Mouse (Mus musculus) kidney, adult 2 months (tissue): ENCODE measurements at regions not wholly inside any gene's neighbourhood (a gene's known extent, or its start where the extent isn't known, plus 50 kb on each side); places are given as distances from the start of the nearest gene placed in this dataset.
"Not testable (repeated sequence)": the region's sequence is repeated elsewhere in the genome, so short reads cannot be mapped to it uniquely, and the experiment has no call there.

Source experiments
- DNase-seq: peaks from one replicate; pipeline ENCODE4 v3.0.0; 2021
- H3K27ac ChIP-seq: fragments of 200-500 bp; 2 replicates; pipeline ENCODE4 v1.5.1; 2012; ENCODE audit warnings: low read depth, low read length, control low read depth, inconsistent platforms; ENCODE audit not compliant: insufficient read depth
- H3K27me3 ChIP-seq: fragments of 200-500 bp; replicated peaks from 2 replicates; pipeline ENCODE4 v1.6.1; 2012; ENCODE audit warnings: mild to moderate bottlenecking, moderate library complexity, low read length, inconsistent platforms; ENCODE audit not compliant: control insufficient read depth, insufficient read depth
- H3K36me3 ChIP-seq: fragments of 200-500 bp; 2 replicates; pipeline ENCODE4 v1.6.1; 2012; ENCODE audit warnings: mild to moderate bottlenecking, moderate library complexity, low read length, inconsistent platforms; ENCODE audit not compliant: control insufficient read depth, insufficient read depth
- H3K4me1 ChIP-seq: fragments of 200-500 bp; 2 replicates; pipeline ENCODE4 v1.6.1; 2011; ENCODE audit warnings: low read length; ENCODE audit not compliant: control insufficient read depth, insufficient read depth
- H3K4me3 ChIP-seq: fragments of 200-500 bp; 2 replicates; pipeline ENCODE4 v1.5.1; 2011; ENCODE audit warnings: mild to moderate bottlenecking, low read depth, low read length, control low read depth; ENCODE audit not compliant: insufficient read depth
- WGBS: fragments of 180-500 bp; shearing (Covaris S2); methylation state at CpG from one replicate; pipeline ENCODE4 v1.1.7; 2018; 5-methylcytosine and 5-hydroxymethylcytosine counted together

DNA sequence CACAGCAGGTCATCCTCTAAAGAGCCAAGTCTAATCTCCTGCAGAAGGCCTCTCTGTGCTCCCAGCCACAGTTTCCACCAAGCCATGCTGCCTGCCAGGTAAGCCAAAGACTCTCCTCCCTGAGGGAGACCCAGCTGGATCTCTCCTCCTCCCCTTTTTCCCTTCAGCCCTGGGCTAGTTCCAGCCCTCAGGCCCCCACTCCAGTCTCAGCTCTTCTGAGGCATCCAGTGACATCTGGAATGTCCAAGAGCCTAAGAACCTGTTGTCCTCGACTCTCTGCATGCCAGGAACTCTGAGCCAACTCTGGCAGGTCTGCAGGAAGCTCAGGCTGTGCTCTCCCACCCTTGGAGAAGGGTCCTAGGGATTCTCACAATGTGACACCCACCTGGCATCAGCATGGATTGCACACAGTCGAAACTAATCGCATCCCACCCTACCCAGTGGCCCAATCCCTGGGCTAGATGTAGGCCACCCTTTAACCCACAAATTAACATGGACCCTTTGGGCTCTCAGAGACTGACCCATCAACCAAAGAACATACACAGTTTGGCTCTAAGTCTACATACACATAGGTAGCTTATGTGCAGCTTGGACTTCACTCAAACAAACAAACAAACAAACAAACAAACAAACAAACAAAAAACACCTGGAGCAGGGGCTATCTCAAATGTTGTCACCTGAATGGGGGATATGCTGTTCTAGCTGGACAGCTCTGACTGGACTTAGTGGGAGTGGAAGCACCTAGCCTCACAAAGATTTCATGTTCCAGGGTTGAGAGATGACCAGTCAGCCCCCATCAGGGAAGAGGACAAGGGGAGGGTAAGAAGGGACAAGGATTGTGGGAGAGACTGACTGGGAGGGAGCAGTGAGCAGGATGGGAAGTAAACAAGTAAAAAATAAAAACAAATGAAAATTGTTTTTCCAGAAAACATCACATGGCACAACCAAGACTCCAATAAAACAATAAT lies 57.9 kb upstream of the Zfp709 start:
- not testable (repeated sequence) for H3K36me3 ChIP-seq, DNase-seq, H3K27ac ChIP-seq, H3K27me3 ChIP-seq, H3K4me3 ChIP-seq, H3K4me1 ChIP-seq
- 65% methylated on average over 3 of the region's 3 CpGs for WGBS

DNA sequence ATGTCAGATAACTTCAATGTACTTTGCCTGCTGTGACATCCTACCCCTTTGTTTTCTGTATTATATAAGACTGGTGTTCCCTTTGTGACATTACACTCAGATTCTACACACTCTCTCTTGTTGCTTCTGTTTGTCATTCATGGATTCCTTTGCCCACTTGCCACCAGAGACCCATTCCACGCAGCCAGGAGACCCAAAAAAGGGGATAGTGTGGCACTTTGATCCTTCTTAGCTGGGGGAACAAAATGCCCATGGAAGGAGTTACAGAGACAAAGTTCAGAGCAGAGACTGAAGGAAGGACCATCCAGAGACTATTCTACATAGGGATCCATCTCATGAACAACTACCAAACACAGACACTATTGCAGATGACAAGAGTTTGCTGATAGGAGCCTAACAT lies 59.1 kb upstream of the Zfp709 start:
- not testable (repeated sequence) for H3K4me1 ChIP-seq, H3K36me3 ChIP-seq, DNase-seq, H3K27ac ChIP-seq, H3K4me3 ChIP-seq, H3K27me3 ChIP-seq
- 61% methylated on average over 1 of the region's 1 CpGs for WGBS

DNA sequence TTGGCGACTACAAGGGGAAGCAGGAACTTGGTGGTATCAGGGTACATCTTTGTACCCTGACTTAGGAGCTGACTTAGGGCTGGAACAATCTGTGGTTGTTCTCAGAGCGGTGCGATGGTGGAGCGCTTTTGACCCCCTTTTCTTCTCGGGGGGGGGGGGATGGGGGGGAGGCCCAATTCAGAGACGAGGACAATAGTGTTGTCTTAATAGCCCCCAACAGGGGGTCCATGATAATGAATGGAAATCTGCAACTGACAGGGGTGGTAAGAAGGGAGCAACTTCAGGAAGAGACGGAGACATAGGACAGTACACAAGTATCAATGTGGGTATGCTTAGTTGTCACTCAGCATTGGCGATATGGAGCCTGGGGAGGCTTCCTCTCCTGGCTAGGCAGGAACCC lies 61.9 kb upstream of the Zfp709 start:
- not testable (repeated sequence) for DNase-seq, H3K36me3 ChIP-seq, H3K4me3 ChIP-seq, H3K27me3 ChIP-seq, H3K27ac ChIP-seq, H3K4me1 ChIP-seq
- 87% methylated on average over 8 of the region's 8 CpGs for WGBS

DNA sequence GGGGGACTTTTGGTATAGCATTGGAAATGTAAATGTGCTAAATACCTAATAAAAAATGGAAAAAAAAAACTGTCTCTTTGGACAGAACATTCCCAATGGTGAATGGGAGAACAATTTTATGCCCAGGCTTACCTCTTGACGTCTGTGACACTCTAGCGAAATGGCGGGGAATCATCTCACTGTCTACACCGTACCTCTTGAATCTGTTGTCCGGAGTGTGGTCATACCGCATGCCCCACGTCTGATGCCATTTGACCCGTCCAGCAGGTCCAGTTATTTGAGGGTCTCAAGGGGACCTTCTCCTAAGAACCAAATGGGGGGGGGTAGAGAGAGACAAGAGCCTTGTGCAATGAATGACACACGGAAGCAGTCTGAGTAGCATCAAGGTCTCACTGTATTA lies 62.4 kb upstream of the Zfp709 start:
- not testable (repeated sequence) for H3K27me3 ChIP-seq, DNase-seq, H3K36me3 ChIP-seq, H3K4me3 ChIP-seq, H3K4me1 ChIP-seq, H3K27ac ChIP-seq
- WGBS: 91% methylated on average over 9 of the region's 9 CpGs

DNA sequence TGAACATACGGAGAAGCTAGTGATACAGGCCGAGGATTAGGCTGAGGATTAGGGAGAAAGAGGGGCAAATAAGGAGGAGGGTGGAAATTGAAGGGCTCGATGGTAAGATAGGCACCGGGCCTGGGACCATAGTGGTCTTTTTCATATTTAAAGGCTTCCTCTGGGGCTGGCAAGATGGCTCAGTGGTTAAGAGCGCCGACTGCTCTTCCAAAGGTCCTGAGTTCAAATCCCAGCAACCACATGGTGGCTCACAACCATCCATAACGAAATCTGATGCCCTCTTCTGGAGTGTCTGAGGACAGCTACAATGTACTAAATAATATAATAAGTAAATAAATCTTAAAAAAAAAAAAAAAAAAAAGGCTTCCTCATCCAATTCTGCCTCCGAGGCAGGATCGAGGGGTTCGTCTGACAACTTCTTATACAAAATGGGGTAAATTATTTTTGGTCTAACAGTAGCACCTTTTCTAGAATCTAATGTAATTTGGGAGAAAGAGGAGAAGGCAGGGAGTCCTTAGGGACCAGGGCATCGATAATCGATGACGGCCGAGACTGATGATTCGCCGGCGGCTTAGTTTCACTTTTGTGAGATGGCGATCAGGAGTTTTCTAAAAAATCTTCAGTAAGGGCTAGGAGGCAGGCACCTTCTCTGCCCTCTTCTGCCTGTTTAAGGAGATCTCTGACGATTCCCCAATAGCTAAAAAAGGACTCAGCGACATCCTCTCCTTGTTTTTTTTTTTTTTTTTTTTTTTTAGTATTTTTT lies 65.4 kb upstream of the Zfp709 start:
- H3K27me3 ChIP-seq, DNase-seq, H3K27ac ChIP-seq, H3K4me3 ChIP-seq, H3K36me3 ChIP-seq, H3K4me1 ChIP-seq: not testable (repeated sequence)
- 89% methylated on average over 20 of the region's 20 CpGs for WGBS

DNA sequence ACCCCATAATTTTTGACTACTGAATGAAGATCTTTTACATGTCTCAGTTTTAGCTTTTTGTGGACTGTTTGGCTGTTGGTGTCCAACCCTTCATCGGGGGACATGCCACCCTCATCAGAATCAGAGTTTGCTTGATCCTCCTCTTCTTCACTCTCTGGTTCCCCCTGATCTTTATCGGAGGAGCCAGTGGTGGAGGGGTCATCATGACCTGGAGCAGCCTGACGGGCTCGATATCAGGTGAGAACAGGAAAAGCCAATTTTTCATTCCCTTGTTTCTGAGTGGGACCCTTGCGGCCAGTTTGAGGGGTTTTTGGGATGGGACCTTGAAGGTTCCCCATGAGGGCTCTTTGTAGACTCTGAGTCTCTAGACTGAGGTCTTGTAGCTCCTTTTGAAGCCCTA lies 66.0 kb upstream of the Zfp709 start:
- WGBS: 95% methylated on average over 5 of the region's 5 CpGs
- DNase-seq, H3K27me3 ChIP-seq, H3K36me3 ChIP-seq, H3K27ac ChIP-seq, H3K4me1 ChIP-seq, H3K4me3 ChIP-seq: not testable (repeated sequence)

DNA sequence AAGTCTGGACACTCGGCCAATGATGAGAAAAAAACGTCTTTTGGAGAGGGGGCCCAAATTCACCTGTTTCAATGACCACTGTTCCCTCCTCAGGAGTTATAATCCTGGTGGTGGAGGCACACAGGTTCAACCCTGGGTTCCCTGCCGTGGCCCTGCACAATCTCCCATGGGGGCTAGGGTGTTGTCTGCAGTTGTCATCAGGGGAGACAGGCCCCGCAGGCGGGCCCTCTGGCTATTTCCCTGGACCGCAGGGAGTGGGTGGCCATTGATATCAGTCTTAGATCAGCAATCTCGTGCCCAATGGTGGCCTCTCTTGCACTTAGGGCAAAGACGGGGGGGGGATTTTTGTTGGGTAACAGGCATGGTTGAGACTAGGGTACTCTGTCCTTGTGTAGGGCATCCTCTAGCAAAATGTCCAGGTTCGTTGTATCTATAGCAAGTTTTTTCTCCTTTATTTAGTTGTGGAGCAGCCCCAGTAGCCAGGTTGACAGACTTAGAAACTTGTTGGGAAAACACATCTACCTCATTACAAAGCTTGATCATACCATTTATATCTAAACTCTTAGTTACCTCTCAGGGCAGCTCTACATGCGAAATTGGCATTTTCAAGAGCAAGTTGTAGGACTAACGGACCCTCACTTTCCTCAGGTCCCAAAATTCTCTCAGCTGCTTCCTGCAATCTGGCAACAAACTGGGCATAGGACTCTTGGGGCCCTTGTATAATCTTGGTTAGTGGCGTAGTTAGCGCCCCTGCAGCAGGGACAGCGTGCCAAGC lies 66.9 kb upstream of the Zfp709 start:
- not testable (repeated sequence) for H3K4me3 ChIP-seq, H3K27me3 ChIP-seq, H3K27ac ChIP-seq, DNase-seq, H3K36me3 ChIP-seq, H3K4me1 ChIP-seq
- WGBS: 89% methylated on average over 14 of the region's 14 CpGs

DNA sequence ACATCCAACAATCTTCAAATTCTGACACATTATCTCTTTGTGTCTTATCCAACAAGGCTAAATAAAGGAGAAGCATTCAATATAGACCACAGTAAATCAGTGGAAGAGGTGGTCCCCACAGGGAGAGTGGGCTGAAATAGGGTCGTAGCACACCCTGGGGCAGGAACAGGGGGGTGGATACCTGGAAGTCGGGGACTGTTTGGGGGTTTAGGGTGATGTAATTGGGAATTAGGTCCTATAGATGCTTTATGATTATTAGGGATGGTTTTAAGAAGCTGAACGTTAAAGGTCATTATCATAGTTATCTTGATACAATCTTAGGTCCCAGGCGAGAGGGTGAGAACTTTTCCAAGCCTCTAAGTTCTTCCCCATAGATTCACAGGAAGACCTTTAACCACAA lies 67.9 kb upstream of the Zfp709 start:
- not testable (repeated sequence) for H3K27me3 ChIP-seq, H3K27ac ChIP-seq, H3K36me3 ChIP-seq, H3K4me3 ChIP-seq, H3K4me1 ChIP-seq, DNase-seq
- WGBS: 78% methylated on average over 4 of the region's 4 CpGs

DNA sequence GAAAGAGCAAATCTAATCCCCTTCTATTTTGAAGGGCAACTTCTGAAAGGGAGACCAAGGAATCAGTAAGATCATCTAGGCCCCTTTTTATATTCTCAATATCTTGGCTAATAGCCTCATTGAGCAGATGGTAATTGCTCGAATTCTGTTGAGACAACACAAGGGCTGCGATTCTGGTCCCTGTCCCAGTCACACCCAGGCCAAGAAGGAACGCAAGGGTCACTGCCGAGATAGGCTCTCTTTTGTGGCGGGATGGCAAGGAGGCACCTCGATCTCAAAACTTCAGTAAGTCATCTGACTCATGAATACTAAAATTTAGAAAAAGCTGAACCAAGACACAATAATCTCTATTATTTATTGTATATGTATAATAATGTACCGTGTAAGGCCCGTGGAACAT lies 68.6 kb upstream of the Zfp709 start:
- H3K27ac ChIP-seq, H3K4me3 ChIP-seq, H3K27me3 ChIP-seq, H3K4me1 ChIP-seq, DNase-seq, H3K36me3 ChIP-seq: not testable (repeated sequence)
- 92% methylated on average over 8 of the region's 8 CpGs for WGBS

DNA sequence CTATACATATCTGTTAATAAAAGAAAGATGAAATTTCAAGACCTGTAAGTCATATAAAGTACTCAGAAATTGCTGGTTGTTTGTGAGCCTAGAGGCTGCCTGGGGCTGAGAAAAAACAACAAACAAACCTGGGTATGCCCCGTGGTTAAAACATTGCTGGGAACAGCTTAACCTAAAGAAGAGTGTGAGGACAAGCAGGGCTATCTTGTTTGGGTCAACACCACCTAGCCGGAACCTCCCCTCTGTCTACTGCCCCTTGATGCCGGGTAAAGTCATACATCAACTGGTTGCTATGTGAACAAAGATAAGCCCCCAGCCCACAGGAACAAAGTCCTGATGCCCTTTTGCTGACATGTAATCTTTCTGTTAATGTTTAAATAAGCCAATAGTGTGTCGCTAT lies 74.0 kb upstream of the Zfp709 start:
- H3K27me3 ChIP-seq, H3K4me3 ChIP-seq, H3K4me1 ChIP-seq, H3K36me3 ChIP-seq, H3K27ac ChIP-seq, DNase-seq: not testable (repeated sequence)
- WGBS: 48% methylated on average over 3 of the region's 4 CpGs

DNA sequence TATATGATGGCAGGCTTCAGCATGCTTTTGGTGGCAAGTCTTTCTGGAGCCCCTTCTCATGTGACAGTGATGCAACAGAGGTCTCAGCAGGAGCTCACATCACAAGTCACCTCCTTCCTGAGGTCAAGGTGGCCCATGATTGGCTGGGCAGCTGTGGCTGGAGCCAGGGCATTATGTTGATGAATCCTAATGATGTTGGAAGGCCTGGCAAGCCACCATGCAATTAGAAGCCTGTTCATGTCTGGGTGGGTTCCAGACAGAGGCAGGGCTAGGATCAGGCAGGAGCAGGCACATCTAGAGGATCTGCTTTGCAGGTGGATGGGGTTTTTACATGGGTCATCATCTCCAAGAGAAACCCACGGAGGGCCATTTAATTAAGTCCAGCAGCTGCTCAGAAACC lies 77.2 kb upstream of the Zfp709 start:
- not testable (repeated sequence) for H3K4me3 ChIP-seq, H3K27ac ChIP-seq, H3K36me3 ChIP-seq, DNase-seq, H3K27me3 ChIP-seq, H3K4me1 ChIP-seq
- WGBS: 66% methylated on average over 1 of the region's 1 CpGs
